Mouse (Mus musculus): ENCODE results near the gene Retreg3. TPM values are rescaled to one million over a fixed set of nuclear protein-coding genes. Genes with fewer than 3 reads are reported as not detected.

Gene Retreg3
- polyA plus RNA-seq, 1 experiment = 79.0 TPM

DNA sequence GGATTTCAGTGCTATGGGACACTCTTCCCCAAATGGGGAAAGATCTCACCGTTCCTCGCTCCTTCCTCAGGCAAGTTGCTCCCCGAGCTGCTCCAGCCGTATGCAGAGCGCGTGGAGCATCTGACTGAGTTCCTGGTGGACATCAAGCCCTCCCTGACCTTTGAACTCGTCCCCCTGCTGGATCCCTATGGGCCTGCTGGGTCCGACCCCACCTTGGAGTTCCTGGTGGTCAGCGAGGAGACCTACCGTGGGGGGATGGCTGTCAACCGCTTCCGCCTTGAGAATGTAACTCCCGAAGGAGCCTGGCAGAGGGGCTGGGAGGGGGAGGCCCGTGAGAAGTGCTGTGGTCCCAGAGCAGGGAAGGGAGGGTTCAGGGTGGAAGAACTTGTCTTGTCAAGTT lies 35.4 kb downstream of the Retreg3 start:
- TF ChIP-seq CTCF (IDR thresholded peaks at IDR 0.05; ENCODE audit: borderline replicate concordance, extremely low read depth, insufficient read depth, insufficient read length) = no peak
- TF ChIP-seq POLR2A (IDR thresholded peaks at IDR 0.05; ENCODE audit: borderline replicate concordance, extremely low read depth, insufficient read depth, insufficient read length, poor library complexity, severe bottlenecking) = no peak
- DNase-seq (ENCODE audit: low read depth) = no peak

DNA sequence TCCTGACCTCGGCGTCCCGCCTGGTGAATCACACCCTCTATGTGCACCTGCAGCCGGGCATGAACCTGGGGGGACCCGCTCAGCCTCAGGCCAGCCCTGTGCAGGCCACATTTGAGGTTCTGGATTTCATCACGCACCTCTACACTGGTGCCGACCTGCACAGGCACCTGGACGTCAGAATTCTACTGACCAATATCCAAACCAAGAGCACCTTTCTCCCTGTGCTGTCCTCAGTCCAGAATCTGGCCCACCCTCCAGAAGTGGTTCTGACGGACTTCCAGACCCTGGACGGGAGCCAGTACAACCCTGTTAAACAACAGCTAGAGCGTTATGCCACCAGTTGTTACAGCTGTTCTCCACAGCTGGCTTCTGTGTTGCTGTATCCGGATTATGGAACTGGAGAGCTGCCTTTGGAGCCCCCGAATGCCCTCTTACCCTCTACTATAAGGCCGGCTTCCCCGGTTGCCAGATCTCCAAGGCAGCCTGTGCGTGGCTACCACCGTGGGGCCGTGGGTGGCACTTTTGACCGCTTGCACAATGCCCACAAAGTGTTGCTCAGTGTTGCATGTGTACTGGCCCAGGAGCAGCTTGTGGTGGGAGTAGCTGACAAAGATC lies 36.5 kb downstream of the Retreg3 start:
- TF ChIP-seq POLR2A (IDR thresholded peaks at IDR 0.05; ENCODE audit: borderline replicate concordance, extremely low read depth, insufficient read depth, insufficient read length, poor library complexity, severe bottlenecking) = no peak
- TF ChIP-seq CTCF (IDR thresholded peaks at IDR 0.05; ENCODE audit: borderline replicate concordance, extremely low read depth, insufficient read depth, insufficient read length) = no peak
- no peak for DNase-seq (ENCODE audit: low read depth)

DNA sequence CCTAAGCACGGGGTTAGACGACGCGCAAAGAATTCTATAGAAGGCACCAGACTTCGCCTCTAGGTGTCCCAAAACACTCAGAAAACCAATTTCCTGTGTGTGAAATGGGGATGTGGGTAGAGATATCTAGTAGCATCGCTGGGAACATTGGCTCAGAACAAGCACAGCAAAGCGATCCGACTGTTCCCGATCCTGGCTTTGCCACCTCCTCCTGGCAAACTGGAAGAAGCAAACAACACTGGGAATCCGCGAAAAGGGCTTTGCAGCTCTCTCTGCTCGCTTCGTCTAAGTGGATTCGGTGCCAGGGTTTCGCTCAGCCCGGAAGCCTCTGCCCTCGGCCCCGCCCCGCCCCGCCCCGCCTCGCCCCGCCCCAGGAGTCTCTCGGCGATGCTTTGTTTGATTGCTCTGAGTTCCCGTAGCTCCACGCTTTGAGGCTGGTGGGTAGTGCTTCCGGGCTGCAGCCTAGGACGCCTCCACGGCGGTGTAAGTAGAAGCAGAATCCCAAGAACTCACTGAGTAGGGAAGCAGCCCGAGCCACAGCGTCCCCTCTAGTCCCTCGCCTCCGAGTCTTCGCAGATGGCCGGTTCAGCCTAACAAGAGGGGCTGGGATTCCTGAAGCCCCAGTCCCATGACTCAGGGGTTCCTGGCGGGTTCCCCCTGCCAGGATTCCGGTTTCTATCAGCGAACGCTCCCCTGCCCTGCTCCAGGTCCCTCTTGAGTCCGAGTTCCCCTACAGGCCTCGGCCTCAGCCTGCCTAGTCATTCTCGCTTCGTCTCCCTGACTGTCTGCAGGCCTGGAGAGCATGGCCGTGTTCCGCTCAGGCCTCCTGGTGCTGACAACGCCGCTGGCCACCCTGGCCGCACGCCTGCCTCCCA lies 37.2 kb downstream of the Retreg3 start, which contains the start of gene Coasy:
Coasy (plus strand) TSS at position 358 of the 875 bp plus-strand sequence.
- TF ChIP-seq POLR2A (IDR thresholded peaks at IDR 0.05; ENCODE audit: borderline replicate concordance, extremely low read depth, insufficient read depth, insufficient read length, poor library complexity, severe bottlenecking) (peak; percentile 51; the same call in 1 of the 2 replicates), CTCF (IDR thresholded peaks at IDR 0.05; ENCODE audit: borderline replicate concordance, extremely low read depth, insufficient read depth, insufficient read length) (peak; percentile 40; the same call in 1 of the 2 replicates)
- peak; percentile 98 for DNase-seq (ENCODE audit: low read depth)

DNA sequence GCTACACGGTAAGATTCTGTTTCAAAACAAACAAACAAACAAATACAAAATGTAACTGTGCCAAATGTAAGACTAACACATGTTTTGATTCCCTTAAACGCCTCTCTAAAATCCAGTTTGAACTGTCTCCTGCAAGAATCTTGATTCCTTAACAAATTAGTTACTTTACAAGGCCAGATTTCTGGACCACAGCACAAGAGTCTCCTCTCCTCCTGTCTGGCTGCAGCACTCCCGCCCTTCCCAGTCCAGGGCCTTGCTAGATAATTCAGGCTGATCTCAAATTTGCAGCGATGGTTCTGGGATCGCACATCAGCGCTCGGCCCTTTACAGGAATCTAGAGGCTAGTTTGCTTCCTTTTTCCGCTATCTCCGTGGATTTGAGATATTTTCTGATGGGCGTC lies 38.0 kb downstream of the Retreg3 start:
- TF ChIP-seq CTCF (IDR thresholded peaks at IDR 0.05; ENCODE audit: borderline replicate concordance, extremely low read depth, insufficient read depth, insufficient read length) (no peak), POLR2A (IDR thresholded peaks at IDR 0.05; ENCODE audit: borderline replicate concordance, extremely low read depth, insufficient read depth, insufficient read length, poor library complexity, severe bottlenecking) (no peak)
- peak; percentile 27 for DNase-seq (ENCODE audit: low read depth)

DNA sequence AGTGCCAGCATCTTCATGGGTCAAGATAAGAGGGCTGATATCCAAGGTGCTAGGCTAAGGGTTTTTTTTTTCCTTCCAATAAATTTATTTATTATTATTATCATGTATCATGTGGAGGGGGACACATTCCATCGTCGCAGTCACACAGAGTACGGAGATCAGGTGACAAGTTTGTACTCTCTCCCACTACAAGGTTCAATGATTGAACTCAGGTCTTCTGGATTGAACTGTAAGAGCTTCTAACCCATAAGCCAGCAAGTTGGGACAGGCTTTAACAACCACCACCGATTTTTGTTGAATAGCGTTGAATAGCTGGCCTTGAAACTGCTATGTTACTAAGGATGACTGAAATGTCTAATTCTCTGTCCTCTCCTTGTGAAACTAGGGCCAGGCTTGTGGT lies 39.3 kb downstream of the Retreg3 start:
- no peak for DNase-seq (ENCODE audit: low read depth)
- no peak for TF ChIP-seq POLR2A (IDR thresholded peaks at IDR 0.05; ENCODE audit: borderline replicate concordance, extremely low read depth, insufficient read depth, insufficient read length, poor library complexity, severe bottlenecking)
- TF ChIP-seq CTCF (IDR thresholded peaks at IDR 0.05; ENCODE audit: borderline replicate concordance, extremely low read depth, insufficient read depth, insufficient read length) = no peak

DNA sequence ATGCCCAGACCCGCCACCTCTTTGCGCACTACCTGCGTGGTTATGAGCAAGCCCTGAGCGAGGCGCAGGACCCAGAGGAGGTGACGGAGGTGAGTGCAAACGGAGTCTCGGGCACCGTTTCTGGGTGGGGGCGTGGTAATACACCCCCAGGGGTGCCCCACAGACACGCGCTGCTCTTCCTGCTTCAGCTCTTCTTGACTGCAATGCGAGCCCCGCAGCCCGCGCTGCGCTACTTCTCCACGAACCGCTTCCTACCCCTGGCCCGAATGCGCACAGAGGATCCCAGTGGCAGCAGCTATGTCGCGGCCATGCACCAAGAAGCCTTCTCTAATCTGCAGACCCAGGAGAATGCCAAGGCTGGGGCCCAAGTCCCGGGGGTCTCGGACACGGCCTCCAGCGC lies 39.9 kb downstream of the Retreg3 start:
- no peak for DNase-seq (ENCODE audit: low read depth)
- TF ChIP-seq POLR2A (IDR thresholded peaks at IDR 0.05; ENCODE audit: borderline replicate concordance, extremely low read depth, insufficient read depth, insufficient read length, poor library complexity, severe bottlenecking) (no peak), CTCF (IDR thresholded peaks at IDR 0.05; ENCODE audit: borderline replicate concordance, extremely low read depth, insufficient read depth, insufficient read length) (no peak)

DNA sequence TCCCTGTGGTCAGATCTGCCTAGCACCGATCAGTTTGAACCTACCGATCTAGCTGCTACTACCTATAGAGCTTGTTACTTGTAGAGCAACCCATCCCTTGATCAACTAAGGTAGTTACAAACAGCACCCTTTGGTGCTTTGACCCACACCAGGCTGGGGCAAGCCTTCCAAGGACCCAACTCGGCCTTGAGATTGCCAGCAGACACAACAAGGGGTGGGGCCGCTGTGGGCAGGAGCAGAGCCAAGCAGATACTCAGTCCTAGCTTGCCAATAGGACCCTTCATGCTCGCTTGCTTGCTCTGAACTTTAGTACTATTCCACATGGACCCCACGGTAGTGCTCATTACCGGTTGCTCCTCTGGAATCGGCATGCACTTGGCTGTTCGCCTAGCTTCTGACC lies 41.6 kb downstream of the Retreg3 start, which contains the start of gene Hsd17b1:
Hsd17b1 (plus strand) TSS at position 291 of the 400 bp plus-strand sequence.
- TF ChIP-seq CTCF (IDR thresholded peaks at IDR 0.05; ENCODE audit: borderline replicate concordance, extremely low read depth, insufficient read depth, insufficient read length) (no peak), POLR2A (IDR thresholded peaks at IDR 0.05; ENCODE audit: borderline replicate concordance, extremely low read depth, insufficient read depth, insufficient read length, poor library complexity, severe bottlenecking) (no peak)
- no peak for DNase-seq (ENCODE audit: low read depth)

DNA sequence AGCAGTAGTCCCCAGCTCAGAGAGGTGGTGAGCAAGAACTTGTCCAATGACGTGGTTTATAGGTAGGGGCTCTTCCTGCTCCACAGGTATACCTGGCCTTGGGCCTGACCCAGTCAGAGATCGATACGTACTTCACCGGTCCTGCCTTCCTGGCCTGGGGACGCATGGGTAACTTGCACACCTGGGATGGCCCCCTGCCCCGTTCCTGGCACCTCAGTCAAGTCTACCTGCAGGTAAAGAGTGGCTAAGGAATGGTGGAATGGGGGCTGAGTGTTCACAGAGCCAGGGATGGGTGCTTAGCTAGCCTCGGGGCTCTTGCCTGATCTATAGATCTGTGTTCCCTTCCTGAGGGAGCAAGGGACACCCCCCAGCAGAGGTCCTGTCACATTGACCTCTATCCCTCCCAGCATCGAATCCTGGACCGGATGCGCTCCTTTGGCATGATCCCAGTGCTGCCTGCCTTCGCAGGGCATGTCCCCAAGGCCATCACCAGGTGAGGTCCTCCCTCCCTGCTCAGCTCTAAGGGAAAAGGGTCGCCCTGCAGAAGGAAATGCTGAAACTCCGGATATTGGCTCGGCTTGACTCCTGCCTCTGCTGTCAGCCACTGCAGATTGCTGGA lies 47.8 kb downstream of the Retreg3 start:
- DNase-seq (ENCODE audit: low read depth) = no peak
- no peak for TF ChIP-seq CTCF (IDR thresholded peaks at IDR 0.05; ENCODE audit: borderline replicate concordance, extremely low read depth, insufficient read depth, insufficient read length)
- no peak for TF ChIP-seq POLR2A (IDR thresholded peaks at IDR 0.05; ENCODE audit: borderline replicate concordance, extremely low read depth, insufficient read depth, insufficient read length, poor library complexity, severe bottlenecking)

DNA sequence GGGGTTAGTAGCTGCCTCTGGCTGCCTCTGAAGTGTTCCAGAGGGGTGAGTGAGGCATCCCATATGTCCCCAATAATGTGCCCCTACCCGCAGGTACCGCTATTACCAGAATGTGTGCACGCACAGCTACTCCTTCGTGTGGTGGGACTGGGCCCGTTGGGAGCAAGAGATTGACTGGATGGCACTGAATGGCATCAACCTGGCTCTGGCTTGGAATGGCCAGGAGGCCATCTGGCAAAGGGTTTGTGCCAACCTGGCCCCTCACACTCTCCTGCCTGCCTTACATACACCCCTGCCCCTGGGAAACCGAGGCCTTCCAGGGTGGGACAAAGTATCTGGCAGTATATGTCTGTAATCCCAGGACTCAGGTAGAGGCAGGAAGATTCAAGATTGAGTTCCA lies 48.7 kb downstream of the Retreg3 start:
- TF ChIP-seq CTCF (IDR thresholded peaks at IDR 0.05; ENCODE audit: borderline replicate concordance, extremely low read depth, insufficient read depth, insufficient read length) (no peak), POLR2A (IDR thresholded peaks at IDR 0.05; ENCODE audit: borderline replicate concordance, extremely low read depth, insufficient read depth, insufficient read length, poor library complexity, severe bottlenecking) (no peak)
- DNase-seq (ENCODE audit: low read depth) = no peak

DNA sequence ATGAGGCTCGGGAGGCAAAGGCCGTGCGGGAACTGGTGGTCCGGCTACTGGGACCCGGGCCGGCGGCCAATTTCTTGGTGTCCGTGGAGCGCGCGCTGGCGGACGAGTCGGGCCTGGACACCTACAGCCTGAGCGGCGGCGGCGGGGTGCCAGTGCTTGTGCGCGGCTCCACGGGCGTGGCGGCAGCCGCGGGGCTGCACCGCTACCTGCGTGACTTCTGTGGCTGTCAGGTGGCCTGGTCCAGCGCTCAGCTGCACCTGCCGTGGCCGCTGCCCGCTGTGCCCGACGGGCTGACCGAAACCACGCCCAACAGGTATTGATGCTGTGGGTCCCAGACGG lies 49.5 kb downstream of the Retreg3 start:
- no peak for TF ChIP-seq POLR2A (IDR thresholded peaks at IDR 0.05; ENCODE audit: borderline replicate concordance, extremely low read depth, insufficient read depth, insufficient read length, poor library complexity, severe bottlenecking)
- no peak for TF ChIP-seq CTCF (IDR thresholded peaks at IDR 0.05; ENCODE audit: borderline replicate concordance, extremely low read depth, insufficient read depth, insufficient read length)
- DNase-seq (ENCODE audit: low read depth) = no peak
